Mouse (Mus musculus) kidney, adult 11 months (tissue): ENCODE results near the gene Crybg2.

Experiments
- DNase-seq: peaks from one replicate; pipeline ENCODE4 v3.0.0; 2022

Gene Crybg2

DNA sequence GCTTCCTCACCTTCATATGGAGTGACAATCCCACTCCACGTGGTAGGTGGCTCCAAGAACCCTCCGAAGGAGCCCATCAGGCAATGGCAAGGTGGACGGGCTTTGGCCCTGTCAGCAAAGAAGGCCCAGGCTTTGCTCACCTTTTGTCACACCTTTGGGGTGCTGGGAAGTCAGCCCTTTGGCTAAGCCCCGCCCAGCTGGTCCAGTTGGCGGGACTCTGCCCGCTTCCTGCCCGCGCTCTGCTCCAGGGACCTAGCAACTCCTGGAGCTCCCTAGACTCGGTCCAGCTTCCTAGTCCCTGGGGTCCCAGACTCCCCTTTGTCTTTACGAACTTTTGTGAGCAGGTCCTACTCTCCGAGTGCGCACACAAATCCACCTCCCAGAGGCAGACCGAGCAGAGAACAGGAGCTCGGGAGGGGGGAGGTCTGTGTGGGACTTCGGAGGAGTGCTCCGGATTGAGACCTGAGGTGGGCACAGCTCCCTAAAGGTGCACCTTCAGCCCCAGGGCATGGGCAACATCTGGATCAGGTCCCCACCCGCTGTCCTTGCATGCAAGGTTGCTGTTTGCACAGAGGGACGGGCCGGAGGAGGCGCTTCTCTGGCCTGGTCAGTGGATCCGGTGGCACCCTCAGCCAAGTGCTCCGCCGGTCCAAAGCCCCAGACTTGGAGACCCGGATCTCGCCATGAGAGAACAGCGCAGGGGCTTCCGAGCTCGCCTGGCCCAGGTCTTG is at the start of gene Crybg2:
Crybg2 (plus strand) TSS at position 681 of the 731 bp plus-strand sequence.
- DNase-seq: no peak

DNA sequence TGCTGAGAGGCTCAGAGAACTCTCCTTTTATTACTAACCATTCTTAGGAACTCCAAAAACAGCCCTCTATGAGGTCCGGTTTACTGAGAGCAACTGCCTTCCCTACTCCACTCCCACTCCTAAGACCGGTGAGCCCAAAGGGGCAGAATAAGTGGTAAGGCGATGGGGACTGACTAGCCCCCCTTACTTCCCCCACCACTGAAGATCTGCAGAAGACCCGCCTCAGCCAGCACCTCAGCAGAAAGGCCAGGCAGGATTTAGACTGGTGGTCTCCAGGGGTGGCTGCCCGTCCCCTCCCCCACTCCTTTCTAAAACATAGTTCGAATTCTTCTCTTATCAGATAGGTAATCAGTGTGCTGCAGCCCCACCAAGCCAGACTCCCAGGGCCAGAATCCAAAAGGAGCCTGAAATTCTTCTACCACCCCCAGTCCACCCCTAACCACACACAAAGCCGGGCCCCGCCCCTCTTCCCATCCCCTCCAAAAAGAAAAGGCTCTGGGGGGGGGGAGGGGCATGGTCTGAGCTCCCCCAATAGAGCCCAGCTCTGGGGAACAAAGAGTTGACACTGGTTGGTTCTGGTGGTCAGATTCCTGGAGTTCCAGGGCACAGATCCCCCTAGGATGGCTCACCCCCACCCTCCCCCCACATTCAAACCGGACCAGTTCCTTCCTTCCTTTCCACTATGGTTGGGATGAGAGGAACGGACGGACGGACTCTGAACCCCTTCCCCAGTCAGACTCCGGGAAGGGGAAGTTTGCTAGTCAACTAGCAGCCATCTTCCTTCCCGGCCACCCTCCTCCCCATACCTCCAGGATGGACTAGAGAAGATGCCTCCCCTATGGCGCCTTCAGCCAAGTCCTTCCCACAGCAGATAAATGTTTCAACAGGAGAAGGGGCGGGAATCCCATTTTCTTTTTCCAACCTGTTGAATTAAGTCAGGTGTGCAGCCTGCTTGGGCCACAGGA is 48.9 kb upstream of the Crybg2 start:
- DNase-seq: no peak

DNA sequence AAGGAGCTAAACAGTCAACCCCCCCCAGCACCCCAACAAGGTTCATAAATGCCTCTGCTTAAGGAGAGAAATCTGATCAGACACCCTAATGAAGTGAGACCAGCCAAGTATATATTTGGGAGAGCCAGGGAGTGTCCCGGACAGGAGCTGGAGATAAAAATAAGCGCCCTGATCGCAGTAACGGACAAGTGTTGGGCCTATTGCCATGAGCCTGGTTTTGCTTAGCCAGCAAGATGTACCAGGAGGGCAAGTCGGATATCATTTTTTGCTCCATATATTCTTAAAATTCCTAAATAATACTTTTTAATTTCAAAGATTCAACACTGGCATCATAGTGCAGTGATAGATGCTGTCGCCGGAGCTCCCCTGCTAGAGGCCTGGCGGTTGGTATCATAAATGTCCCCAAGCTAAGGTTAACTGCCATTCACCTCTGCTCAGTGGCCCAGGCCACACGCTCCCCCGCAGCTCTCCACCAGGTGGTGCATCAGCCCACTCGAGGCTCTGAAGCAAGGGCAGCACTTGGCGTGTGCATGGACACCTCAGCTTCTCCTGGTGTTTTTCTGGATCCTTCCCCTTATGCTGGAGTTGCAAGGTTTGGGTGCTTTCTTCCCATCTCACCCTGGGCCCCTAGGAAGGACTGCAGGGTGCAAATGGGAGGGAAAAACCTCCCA is 47.6 kb upstream of the Crybg2 start:
- DNase-seq: no peak

DNA sequence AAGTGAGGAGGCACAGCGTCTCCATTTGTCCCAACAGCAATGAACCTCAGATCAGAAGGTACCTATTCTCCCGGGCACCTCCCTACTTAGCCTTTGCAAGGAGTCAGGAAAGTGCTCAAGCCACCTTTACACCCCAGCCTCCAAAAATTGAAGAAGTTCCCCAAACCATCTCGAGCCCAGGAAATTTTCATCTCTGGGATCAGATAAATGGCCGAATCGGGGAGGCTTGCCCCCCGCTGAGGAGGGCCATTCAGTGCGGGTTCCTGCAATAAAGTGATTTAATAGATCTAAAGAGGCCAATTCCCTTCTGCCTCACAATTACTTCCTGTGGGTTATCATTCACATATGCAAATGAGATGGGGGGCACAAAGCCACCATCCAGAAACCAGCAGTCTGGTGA is 44.4 kb upstream of the Crybg2 start:
- no peak for DNase-seq

DNA sequence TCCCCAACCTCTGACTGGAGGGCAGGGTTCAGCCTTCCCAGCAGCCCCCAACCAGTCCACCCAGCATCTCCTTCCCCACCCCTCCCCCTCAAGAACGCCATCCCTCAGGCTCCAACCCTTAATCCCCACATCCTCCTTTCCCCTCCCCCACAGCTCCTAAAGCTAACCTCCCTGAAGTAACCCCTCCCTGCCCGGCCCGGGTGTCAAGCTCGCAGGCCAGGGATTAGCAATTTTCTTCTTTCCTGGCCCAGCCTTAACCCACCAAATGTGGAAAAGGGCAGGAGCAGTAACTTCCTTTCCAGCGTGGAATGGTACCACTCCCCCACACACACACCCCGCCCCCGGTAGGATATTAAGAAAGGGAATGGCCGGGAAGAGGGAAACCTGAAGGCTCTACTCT is 43.8 kb upstream of the Crybg2 start:
- DNase-seq: no peak

DNA sequence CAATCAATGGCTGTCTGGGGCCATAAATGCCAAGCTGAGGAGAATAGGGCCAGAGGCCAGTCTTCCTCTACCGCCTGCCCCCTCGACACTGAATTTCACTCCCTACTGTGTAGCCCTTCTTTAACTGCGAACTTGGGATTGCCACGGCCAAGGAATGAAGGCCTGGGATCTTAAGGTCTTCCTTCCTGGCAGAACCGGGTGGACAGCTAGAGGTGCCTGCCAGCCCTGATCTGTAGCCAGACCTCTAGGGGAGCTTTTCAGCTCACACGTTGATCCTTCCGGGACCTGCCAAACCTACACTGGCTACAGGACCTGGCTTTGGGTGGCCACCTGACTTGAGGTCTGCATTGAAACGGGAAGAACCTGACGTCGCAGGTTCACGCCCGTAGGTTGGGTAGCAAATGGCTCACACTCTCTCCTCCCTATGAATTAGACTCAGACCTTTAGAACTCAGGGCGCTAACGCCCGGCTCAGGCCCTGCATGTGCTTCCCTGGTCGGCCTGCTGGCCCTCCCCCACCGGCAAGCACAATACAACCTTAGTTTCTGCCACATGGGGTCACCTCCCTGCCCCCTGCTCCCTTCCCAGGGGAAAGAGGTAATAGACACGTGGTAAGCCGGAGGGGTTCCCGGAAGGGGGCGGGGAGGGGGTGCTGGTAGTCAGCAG is 43.3 kb upstream of the Crybg2 start:
- DNase-seq: no peak

DNA sequence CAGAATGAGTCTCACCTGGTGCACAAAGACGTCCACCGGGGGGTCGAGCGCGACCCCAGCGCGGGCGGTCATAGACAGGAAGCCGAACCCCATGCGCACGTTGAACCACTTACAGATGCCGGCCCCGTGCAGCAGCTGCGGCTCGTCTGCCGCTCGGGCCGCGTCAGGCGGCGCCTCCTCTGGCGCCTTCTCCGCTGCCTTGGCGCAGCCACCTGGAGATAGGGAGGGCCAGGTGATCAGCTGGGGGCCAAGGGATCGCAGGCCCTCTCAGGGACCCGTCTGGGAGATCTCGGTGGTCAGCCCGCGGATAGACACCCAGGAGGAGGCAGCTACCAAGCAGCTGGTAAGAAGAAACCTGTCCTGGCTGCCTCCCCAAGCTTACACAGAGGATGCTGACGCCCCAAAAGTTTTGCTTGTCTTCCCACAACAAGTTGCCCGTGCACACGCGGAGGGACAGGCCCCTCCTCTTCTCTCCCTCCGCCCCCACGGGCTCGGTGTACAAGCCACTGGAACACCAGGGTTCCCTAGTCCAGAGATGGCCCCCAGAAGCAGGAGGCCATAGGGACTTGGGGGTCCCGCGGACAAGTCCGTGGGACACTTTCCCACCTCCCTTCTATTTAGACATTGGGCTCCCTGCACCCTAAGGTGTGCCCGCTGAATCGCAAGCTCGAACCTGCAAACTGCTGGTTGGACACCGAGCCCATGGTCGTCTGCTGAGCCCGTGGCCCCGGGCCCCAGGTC is 42.4 kb upstream of the Crybg2 start:
- no peak for DNase-seq

DNA sequence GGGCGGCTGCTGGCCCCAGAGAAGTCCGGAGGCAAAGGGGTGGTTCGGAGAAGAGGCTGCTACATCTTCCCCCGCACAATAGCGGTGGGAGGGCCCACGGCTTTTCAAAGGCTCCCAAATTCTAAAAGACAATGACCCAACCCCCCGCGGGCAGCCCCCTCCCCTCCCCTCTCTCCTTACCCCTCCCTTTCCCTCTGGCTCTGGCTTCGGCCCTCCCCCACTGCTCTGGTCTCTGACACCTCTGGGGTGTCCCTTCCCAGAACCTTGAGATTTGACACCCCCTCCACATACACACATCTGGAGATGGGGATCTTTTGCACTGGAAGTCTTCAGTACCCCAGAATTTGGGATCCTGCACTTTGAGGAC is 41.9 kb upstream of the Crybg2 start, which contains the start of gene Lin28a:
Lin28a (minus strand) TSS at position 63 of the 367 bp plus-strand sequence.
- no peak for DNase-seq

DNA sequence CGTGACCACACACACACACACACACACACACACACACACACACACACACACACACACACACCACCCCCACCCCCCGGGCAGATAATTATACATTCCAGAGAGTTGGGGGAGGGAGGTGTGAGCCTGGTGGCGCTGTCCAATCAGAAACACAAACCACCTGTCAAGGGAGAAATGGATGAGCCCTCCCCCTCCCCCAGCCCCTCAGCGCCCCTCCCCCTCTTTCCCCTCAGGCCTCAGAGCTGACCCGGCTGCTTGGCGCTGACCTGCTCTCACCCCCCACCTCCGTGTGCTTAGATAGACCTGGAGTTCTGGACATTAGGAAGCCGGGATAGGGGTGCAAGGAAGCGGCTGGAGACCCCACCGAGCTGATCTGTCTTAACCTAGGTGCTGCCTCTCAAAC is 41.4 kb upstream of the Crybg2 start:
- no peak for DNase-seq

DNA sequence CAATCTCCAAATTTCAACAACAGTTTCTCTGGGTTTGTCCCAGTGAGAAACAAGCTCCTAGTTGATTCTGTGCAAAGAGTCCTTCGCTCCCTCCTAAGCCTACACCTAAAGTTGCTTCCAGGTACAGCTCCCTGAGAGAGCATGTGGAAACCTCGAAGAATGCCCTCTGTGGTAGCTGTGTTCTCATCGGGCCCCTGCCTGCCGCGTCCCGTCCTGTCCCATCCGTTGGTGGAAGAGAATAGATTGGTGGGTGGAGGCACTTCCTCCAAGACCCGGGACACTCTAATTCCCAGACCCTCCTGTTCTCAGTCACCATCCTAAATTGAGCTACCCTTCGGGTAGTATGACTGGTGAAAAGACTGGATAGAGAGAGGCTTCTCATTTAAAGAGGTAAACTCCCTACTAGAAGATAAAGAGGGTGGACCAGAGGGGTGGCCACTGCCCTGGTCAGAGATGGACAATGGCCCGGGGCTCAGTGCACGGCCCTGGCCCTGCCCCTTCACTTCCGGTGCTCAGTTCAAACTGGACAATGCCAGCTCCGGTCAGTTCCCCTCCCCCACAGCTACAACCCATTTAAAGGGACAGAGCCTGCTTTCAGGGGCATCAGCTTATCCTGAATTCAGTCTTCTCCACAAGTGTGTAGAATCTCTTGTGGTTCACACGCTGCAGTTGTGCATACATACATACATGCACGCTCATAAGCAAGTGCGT is 40.8 kb upstream of the Crybg2 start:
- no peak for DNase-seq

DNA sequence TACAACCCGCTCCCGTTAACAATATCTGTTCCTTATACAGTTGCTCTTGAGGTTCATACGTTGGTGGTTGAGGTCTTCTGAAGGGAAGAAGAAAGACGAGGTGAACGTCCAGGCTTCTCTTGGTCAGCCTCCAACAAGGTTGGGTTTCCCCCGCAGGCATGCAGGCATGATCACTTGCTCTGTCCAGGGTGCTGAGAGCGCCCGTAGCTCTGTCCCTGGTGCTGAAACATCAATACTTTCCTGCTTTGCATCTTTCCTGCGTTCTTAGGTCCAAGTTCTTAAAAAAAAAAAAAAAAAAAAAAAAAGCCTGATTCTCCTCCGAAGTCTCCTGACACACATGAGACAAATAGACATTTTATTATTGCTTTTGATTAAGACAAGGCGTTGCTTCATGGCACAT is 40.0 kb upstream of the Crybg2 start:
- peak; percentile 32 for DNase-seq

DNA sequence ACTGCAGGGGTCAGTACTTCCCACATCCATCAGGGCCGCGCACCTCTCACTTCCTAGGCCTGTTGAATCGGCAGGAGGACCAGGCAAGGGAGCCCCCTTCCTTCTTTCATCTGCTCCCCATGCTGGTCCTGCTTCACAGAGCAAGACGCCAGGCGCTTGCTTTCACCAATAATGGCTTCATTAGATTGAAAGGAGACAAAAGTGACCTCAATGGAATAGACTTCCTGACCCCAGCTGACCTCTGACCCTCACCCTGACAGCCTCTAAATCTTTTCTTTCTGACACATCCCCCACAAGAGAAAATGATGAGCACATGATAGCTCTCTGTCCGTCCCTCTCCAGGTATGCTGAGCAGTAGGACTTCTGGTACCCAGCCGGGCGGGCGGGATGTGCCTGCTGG is 34.8 kb upstream of the Crybg2 start:
- DNase-seq: no peak

DNA sequence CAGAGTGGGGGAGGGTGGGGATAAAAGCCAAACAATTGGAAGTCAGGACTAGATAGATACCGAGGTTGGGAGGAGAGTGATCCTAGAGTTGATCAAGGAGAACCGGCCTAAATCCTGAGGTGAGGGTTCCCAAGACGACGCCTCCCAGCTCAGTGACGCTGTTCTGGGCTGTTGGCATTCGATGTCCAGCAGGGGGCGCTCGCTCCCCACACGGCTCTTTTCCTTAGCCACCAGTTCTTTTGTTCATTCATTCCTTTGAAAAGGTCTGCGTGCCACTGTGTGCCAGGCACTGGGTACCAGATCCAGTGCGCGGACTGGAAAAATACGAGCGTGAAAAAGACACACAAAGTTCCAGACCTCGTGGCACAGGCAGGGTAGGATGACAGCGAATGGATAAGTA is 24.7 kb upstream of the Crybg2 start:
- DNase-seq: peak; percentile 43

DNA sequence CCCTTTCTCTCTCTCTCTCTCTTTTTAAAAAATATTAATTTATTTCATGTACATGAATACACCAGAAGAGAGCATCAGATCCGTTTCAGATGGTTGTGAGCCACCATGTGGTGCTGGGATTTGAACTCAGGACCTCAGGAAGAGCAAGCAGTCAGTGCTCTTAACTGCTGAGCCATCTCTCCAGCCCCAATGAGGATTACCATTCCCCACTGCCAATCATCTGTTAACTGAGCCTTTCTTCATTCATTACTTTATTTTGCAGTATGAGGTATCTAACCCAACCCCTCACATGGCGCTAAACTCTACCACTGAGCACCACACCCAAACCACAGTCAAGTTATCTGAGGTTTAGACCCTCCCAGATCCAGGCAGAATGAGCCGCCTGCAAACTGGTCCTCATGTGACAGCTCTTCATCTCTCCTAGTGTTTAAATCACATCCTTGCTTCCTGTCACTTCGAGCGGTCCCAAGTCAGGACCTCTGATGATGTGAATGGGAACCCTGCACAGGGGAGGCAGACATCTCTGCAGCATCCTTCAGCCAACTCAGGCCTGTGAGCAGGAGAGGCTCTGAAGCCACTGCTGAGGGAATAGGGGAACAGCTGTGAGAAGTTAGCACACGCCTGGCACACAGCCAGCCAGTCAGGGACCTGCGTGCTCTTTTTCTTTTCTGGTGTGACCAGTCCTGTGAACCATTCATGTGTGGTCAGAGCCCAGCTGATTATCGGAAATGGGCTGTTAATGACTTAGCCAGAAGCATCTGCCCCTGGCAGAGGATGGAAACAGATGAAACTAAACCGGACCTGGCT is 19.1 kb upstream of the Crybg2 start:
- no peak for DNase-seq

DNA sequence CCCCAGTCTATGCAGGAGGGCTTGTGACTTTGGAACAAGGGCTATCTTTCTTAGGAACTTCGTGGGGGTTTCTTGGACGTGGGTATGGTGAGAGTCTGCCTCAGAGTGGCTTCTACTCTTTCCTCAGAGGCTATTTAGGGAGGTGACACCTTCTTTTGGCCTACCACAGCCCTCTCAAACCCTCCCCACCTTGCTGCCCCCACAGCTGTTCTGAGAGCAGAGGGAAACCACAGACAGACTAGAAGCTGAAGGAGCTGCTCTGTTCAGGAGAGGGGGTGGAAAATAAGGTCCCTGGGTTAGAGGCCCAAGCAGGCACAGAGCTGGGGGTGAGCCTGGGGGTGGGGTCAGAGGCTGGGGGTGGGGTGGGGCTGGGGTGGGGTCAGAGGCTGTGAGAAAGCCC is 17.6 kb upstream of the Crybg2 start:
- DNase-seq: no peak

DNA sequence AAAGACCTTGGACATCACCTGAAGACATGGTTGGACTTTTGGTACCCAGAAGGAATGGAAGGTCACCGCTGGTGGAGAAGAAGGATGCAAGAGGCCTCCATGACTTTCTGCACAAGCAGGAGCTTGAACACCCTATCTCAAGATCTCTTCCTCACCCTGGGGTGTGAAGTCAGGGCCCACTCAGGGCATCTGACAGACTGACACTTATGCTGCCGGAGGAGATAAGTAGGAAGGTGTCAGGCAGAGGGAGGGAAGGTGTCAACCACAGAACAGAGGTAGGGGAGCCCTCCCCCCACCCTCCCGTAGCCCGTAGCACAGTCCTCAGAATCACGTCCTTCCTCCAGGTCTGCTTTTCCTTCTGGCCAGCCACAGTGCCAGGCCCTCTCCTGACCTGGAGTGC is 13.0 kb upstream of the Crybg2 start:
- no peak for DNase-seq

DNA sequence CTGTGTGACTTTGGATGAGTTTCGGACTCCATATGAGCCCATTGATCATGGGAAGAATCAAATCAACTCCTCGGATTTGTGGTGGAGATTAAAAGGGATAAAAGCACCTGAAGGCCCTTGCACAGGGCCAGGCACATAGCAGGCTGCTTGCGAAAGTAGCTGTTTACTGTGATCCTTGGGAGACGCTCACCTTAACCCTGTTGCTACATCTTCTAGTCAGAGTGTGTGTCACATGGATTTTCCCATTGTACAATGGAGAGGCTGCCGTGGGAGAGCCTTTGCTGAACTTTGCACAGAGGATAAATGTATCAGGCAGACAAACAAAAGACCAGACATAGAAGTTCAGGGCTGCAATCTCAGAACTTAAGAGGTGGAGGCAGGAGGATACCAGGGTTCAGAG is 8.7 kb upstream of the Crybg2 start:
- no peak for DNase-seq

DNA sequence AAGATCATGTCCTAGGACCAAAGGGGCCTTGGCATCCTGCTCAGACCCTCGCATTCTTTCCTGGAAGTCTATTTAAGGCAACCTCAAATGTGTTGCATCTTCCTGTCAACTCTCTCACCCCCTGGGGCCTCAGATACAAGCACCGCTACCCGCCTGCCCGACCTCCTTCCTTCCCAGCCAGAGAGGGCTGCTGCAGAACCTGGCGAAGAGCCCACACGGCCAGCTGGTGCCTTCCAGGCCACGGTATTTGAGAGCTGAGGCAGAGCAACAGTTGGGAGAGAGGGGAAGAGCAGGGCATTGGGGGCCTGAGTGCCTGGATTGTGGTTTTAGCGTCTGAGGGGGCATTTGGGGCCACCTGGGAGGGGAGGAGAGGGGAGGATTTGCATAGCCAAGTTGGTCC is 8.1 kb upstream of the Crybg2 start:
- DNase-seq: no peak

DNA sequence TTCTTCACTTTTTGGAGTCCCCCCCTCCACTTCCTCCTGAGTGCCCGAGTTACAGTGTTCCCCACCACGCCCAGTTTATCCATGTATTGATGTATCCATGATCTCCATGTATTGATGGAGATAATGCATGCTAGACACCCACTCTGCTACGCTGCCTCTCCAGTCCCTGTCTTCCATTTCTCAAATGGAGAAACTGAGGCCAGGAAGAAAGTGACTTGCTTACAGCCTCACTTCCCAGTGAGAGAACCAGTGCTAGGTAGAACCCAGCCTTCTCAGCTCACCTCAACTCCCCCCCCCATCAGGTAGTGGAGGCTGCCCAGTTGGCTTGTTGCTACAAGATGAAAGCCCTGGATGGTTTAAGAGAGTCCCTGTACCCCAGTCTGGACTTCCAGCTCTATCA is 7.1 kb upstream of the Crybg2 start, which contains the start of gene Zfp683:
Zfp683 (plus strand) TSS at position 301 of the 400 bp plus-strand sequence.
- no peak for DNase-seq

DNA sequence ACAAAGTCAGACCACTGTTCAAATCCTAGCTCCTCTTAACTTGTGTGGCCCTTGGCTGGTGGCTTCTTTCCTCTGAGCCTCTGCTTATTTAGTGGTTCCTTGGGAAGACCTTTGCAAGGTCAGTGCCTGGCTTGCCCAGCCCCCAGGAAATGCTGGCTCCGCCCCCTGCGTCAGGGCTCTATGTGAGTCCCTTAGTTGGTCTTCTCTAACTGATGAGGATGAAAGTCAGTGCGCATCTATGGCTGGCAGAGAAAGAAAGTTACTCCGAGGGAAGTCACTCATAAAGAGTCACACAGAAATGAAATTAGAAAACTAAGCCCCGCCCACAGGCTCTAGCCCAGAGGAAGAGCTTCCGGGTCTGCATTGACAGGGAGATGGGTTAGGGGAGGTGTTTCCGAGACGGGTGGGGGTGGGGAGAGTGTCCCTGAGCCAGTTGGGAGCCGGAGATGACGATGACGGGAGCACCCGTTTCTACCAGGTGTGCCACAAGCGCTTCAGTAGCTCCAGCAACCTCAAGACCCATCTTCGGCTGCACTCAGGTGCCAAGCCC is 2.4 kb upstream of the Crybg2 start:
- DNase-seq: no peak
